Mouse (Mus musculus): Measurements from ENCODE around the gene Rabgap1l. TPM values are rescaled to one million over a fixed set of nuclear protein-coding genes. Genes with fewer than 3 reads are reported as not detected.

Gene Rabgap1l
- total RNA-seq, 2 experiments from 2014 or later = 189 to 200 TPM

DNA sequence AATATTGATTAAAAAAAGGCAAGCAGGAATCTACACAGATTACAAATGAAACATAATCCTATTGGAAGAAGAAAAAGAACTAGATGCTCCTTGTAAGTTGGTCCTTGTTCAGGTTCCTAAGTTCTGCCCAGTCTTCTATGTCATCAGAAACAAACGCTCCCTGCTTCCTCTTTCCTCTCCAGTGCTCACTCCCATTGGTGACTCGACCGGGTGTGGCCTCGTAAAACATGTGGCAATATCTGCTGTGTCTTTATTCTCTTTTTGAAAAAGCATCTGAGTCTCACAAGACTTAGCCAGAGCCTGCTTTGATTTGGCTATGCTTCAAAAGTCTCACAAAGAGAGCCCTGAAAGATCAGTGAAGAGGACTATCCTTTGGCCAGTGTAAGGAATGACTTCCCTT, 512.4 kb downstream of the Rabgap1l start:
- DNase-seq (ENCODE audit: low spot score in 2 of 2) = no peak
- intact Hi-C loops (cut with DNase I) = no loop called here

DNA sequence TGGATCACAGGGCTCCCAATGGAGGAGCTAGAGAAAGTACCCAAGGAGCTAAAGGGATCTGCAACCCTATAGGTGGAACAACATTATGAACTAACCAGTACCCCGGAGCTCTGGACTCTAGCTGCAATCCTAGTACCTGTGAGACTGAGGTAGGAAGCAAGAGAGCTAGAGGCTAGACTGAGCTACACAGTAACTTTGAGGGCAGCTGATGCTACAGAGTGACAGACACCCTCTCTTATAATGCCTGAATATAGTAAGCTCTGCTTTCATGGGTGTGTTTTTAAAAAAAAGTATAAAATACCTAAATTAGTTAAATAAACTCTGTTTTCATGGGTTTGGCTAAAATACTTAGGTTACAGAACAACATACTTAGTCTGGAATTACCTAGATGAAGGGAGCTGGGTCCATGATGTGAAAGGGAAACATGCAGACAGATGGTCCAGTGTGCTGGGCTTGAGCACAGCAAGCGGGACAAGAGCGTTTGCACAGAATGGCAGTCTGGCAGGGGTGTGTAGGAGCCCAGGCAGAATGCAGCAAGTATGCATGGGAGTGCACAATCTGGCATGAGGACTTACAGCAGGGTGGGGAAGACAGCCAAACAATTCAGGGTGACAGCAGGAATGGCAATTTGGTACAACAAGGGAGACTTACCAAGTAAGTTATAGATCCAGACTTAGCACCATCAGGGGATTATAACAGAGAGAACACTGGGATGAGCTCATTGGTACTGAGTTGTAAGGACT, 514.9 kb downstream of the Rabgap1l start:
- intact Hi-C loops (cut with DNase I) = no loop called here
- peak in 1 of 2 experiments; percentile 78 for DNase-seq (ENCODE audit: low spot score in 2 of 2)

DNA sequence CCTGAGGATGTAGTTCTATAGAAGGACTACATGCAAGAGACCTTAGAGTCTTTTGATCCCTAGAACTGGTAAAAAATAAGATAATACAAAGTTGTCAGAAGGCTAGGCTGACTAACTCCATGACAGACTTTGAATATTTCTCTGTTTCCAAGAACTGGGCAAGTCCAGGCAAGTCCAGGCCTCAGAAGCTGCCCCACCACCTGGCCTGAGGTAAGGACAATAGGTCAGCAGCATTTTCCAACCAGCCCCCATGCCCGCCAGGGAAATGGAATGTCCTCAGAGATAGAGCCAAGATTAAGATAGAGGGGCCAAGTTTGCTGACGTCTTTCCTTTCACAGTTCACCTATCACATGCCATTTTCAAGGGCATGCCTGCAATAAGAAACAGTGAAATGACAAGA, 517.8 kb downstream of the Rabgap1l start:
- no peak for DNase-seq (ENCODE audit: low spot score in 2 of 2)
- intact Hi-C loops (cut with DNase I) = no loop called here

DNA sequence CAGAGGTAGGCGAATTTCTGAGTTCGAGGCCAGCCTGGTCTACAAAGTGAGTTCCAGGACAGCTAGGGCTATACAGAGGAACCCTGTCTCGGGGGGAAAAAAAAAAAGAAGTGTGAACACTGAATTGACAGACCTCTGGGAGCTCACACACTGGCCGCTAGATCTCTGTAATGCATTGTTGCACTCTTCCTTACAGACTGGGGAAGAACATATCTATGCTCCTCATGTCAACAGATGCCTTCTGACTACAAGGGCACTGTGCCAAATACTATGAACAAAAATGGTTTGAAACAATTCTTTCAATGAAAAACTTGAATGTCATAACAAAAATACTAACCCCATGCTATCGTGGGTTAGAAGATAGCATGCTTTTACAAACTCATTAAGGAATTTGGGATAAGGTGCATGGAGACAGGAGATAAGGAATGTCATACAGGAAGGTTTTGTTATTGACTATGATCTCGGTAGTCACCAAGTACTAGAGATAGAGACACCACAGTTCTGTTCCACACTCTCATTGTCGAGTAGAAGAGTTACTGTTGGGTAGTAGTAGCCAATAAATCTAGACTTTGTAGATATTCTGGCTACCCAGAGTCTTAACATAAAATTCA, 519.8 kb downstream of the Rabgap1l start:
- intact Hi-C loops (cut with DNase I) = no loop called here
- DNase-seq (ENCODE audit: low spot score in 2 of 2) = no peak

DNA sequence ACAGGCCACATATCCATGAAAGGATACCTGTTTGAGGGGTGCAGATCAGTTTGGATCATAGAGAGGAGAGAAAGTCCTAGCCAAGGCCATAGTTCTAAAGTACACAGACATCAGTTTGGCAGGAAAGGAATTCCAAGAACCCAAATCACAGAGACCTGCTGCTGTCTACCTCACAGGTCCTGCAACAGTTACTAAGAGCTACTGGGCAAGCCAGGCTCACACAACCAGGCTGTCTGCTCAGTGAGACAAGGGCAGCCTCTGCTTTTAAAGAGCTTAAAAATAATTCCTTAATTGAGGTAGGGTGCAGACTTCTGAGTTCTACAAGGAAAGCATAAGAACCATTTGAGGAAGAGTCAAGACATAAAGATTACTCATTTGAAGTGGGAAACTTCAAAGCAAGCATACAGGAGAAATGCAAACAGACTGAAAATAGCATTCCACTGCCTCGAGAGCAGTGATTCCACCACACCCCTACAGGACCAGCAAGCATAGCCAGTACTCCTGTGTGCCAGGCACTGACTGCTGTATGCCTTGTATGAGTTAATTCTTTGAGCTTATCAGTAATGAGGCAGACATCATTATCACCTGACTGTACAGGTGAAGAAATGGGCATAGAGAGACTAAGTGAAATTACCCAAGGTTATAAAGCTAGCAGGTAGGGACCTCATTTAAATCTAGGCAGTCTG, 521.6 kb downstream of the Rabgap1l start:
- no peak for DNase-seq (ENCODE audit: low spot score in 2 of 2)
- intact Hi-C loops (cut with DNase I) = no loop called here

DNA sequence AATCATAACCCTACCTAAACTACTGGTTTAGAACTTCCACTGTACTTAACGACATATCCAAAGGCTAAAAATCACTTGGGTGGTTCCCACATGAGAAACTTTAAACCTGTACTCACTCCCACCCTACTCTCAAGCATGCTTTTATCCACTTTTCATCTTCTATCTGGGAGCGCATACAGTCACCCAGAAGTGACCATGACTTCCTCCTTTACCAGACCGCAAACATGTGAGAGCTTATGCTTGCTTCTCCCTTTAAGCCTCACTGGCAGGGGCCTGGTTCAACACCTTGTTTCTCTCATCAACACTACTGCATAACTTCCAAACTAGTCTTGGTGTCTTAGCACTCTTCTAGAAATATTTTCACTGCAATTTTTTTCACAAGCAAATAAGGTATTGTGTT, 524.7 kb downstream of the Rabgap1l start:
- no peak for DNase-seq (ENCODE audit: low spot score in 2 of 2)
- intact Hi-C loops (cut with DNase I) = no loop called here

DNA sequence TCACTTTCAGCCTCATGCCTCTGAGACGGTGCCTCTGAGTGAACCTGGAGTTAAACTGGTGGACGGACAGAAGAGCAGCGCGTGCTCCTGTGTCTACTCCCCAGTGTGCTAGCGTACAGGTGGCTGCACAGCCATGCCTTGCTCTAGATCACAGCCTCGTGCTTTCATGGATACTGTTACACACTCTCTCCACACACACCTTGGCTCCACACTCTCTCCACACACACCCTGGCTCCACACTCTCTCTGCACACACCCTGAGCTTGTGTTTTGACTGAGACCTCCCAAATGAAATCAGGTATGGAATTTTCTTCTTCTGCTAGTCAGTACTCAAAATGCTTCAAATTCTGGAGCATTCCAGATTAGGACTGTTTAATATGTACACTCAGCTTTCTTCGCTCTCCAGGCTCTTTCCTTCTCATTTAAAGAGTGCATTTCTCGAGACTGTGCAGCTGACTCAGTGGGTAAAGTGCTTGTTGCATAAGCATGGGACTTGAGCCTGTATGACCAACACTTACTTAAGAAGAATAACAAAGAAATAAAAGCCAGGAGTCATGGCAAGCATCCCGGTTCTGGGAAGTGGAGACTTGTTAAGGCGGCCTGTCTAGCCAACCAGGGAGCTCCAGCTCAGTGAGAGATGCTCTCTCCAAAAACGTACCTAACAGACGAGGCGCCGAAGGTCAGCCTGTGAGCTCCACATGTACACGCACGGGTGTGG, 529.2 kb downstream of the Rabgap1l start:
- DNase-seq (ENCODE audit: low spot score in 2 of 2) = no peak
- intact Hi-C loops (cut with DNase I) = no loop called here

DNA sequence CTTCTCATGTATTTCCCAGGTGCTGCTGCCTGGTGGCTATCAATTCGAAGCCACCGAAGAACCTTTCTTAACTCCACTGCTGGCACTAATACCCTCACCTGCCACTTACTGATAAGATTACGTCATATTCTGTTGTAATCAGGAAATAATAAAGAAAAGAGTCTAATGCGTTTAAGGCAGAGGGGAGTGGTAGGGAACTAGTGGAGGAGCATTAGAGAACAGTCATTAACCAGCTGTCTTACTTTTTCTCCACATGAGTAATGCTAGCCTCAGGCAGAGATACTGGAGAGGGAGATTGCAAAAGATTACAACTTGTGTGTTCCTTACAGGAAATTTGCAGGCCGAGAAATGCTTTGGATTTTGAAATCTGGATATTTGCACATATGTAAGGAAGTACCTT, 530.0 kb downstream of the Rabgap1l start:
- DNase-seq (ENCODE audit: low spot score in 2 of 2) = no peak
- intact Hi-C loops (cut with DNase I) = no loop called here

DNA sequence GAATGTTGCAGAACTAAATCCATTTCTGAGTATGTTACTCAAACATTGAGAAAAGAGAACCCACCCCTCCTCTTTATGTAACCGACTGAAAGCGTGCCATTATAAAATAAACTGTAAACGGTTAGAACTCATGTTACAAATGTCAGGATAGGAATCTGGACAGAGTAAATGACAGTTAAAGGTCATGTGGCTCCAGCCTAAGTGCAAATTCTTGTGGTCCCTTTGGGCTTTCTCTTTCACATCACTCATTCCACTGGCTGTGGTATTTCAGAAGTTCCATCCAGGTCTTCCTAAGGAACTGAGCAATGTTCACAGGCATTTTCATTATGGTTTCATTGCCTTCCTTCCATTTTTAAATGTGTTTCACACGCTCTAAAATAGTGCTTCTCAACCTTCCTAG, 530.6 kb downstream of the Rabgap1l start:
- no peak for DNase-seq (ENCODE audit: low spot score in 2 of 2)
- intact Hi-C loops (cut with DNase I) = no loop called here

DNA sequence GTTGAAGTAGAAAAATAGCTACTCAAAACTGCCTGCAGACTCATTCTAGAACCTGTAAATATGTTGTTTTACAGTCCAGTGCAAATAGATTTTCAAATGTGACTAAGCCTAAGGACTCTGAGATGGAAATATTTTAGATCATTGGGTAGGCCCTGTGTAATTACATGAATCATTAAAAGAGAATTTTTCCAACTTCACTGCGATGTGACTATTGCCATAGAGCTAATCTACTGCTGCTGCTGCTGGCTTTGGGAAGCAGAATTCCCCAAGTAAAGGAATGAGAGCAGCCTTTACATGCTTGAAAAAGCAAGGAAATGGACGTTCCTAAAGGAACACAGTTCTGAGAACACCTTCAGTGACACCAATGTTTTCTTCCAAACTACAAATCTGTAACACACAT, 531.2 kb downstream of the Rabgap1l start:
- no peak for DNase-seq (ENCODE audit: low spot score in 2 of 2)
- intact Hi-C loops (cut with DNase I) = no loop called here

DNA sequence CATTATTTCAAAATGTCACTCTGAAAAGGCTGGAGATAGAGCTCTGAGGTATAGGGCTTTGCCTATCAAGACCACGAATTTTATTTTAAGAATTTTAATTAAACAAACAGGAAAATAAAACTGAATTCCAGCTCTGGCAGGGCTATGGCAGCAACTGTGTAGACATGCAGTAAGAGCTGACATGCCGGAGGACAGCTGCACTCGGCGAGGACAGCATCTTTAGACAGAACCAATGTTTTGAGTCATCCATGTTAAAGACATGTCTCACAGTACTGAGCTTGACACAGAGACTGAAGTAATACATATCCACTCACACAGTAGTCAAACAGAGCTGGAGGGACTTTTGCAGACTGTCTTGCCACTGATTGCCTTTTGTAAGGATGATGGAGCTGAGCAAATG, 532.4 kb downstream of the Rabgap1l start:
- DNase-seq (ENCODE audit: low spot score in 2 of 2) = no peak
- intact Hi-C loops (cut with DNase I) = no loop called here

DNA sequence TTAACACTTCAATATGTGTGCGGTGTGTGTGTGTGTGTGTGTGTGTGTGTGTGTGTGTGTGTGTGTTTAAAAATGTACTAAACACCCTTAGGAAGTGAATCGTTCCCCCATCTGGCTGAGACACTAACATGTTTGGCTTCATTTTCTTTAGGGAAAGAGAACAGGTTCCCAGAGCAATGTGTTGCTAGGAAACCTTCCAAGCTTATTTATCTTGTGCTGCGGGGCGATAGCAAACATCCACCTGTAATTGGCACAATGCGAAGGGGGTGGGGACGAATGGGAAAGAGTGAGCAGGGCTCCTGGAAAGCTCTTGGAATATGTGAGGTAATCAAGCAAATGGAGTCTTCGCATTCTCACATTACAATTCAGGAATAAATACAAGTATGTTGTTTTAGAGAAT, 533.1 kb downstream of the Rabgap1l start:
- DNase-seq (ENCODE audit: low spot score in 2 of 2) = no peak
- intact Hi-C loops (cut with DNase I) = no loop called here

DNA sequence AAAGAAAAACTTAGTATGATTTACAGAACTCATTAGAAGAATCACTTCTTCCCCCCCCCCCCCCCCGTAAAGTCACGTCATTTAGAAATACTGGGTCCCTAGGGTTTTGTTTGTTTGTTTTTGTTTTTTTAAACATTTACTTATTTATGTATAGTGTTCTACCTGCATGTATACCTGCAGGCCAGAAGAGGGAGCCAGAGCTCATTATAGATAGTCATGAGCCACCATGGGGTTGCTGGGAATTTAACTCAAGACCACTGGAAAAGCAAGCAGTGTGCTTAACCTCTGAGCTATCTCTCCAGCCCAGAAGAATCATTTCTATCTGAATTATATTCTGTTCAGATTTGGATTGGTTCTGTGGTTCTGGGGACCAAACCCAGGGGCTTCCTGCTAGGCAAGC, 539.9 kb downstream of the Rabgap1l start:
- no peak for DNase-seq (ENCODE audit: low spot score in 2 of 2)
- intact Hi-C loops (cut with DNase I) = no loop called here

DNA sequence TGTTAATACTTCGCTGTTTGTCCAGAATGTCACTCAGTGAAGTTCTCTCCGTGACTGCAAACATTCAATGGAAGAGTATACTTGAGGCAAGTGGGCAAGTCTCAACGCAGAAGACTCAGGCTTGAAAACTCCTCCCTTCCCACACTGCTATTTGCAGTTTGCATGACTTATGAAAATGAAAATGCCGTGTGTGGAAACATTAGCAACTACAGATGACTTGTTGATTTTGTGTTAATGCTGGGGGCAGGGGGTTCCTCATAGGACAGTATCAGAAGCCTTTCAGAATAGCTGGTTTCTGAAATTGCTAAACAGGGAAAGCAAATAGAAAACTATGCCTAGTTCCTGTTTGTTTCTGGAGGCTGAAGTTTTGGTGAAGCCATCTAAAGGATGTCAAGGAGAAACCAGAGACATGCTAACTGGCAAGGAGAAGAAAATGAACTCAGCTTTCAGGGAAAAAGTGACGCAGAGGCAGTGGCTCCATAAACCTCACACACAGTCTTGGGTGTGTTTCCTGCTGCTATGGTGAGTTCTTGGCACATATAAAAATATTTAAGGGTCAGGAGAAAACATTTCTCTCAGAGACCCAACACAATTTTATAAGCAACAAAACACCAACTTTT, 541.5 kb downstream of the Rabgap1l start:
- no peak for DNase-seq (ENCODE audit: low spot score in 2 of 2)
- intact Hi-C loops (cut with DNase I) = no loop called here

DNA sequence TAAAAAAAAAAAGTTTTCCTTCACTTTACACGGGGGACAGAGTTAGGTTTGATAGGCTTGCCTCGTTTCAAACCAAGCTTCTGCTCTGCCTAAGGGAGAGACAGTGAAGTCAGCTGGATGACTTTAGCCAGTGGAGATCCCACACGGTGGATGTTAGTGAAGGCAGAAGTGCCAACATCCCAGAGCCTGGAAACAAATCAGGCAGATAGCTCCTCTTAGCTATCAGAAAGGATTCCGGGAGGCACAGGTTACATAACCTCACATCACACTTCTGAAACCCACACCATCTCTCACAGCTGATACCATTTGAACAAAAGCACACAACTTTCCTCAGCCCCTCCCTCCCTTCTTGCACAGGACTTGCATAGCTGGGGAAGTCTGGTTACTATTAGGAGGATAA, 542.2 kb downstream of the Rabgap1l start:
- peak in 1 of 2 experiments; percentile 26 for DNase-seq (ENCODE audit: low spot score in 2 of 2)
- intact Hi-C loops (cut with DNase I) = no loop called here

DNA sequence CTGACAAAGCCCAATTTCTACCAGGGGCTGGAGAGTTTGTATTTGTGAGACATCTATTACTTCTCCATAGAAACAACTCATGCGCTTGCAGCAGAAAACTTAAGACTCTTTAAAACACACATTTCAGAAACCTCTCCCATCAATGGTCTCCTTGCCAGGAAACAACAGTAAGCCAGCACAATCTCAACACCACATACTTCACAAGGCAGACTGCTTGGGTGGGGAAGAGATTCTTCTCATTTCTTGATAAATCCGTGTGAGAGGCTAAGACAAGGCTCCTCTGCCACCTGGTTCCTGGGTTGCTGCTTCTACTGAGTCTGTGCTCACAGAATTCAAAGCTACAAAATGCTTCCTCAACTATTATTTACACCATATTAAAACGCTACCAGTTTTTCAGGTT, 543.2 kb downstream of the Rabgap1l start:
- intact Hi-C loops (cut with DNase I) = no loop called here
- no peak for DNase-seq (ENCODE audit: low spot score in 2 of 2)

DNA sequence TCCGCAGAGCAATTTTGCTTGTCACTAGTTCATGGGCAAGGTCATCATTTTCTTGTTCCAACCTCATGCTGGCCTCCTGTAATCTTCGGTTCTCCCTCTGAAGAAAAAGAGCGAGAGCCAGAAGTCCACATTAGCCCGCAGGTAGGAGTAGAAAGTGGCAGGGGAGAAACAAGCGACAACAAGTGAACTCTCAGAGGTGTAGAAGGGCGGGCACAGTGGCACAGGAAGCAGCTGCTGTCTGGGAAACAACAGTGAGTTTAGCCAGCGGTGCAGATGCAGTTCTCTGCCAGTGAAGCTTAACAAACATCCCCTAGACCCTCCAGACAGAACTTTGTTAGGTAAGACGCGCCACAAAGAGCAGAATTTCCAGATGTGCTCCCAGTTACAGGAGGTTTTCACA, 545.5 kb downstream of the Rabgap1l start:
- intact Hi-C loops (cut with DNase I) = no loop called here
- DNase-seq (ENCODE audit: low spot score in 2 of 2) = no peak

DNA sequence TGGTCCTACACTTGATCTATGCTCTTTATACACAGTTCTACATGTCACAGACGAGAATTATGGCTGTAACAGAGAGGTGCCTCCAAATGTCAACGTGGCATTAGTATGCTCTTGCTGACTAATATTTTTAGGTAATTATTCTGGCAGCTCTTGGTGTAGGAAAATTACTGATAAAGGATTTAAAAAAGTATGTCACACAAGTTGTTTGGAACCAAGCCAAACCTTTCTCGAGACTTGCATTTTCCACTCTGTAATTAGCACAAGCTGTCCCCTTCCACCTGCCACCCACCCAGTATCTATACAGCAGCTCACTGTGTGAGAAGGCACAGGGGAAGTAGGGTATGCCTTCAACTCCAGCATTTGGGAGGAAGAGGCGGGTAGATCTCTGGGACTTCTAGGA, 546.2 kb downstream of the Rabgap1l start:
- DNase-seq (ENCODE audit: low spot score in 2 of 2) = peak; percentile 27 to 42
- intact Hi-C loops (cut with DNase I) = no loop called here

DNA sequence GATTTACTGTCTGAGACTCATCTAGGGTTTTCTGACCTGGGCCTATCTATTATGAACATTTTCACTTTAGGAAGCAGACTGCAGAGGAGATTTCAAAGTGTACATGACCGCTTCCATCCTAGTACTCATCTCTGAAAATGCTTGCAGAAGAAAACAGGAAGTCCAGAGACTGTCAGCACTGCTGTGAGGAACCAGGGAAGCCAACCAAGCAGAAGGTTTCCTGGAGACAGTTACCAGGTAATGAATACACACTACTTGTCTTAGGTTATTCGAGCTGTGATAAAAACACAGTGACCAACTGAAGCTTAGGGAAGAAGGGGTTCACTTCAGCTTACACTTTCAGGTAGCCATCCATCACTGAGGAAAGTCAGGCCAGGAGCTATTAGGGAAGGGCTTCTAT, 547.1 kb downstream of the Rabgap1l start:
- intact Hi-C loops (cut with DNase I) = no loop called here
- no peak for DNase-seq (ENCODE audit: low spot score in 2 of 2)

DNA sequence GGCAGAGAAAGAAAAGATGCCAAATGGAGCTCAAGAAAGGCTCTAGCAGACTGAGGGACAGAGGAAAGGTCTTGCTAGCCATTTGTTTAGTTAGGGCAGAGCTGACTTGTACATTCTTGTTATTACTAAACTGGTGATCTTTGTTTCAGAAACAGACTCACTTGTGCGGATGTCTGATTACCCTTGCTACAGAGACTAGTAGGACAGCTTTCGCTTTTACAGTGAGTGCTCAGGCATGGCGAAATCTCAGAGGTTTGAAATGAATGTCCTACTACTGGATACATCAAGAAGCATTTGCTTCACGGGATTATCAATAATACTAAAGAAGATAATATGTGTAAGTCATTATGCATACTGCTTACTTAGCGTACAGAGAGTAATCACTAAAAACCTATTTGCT, 548.3 kb downstream of the Rabgap1l start:
- intact Hi-C loops (cut with DNase I) = no loop called here
- no peak for DNase-seq (ENCODE audit: low spot score in 2 of 2)
